Mouse (Mus musculus): Measurements from ENCODE around the gene Ifi214. TPM values are rescaled to one million over a fixed set of nuclear protein-coding genes. Genes with fewer than 3 reads are reported as not detected.

The Ifi214 gene
- polyA plus RNA-seq, 1 experiment from 2014 or later, result not detected

Small RNA genes lying within 50 kb of the gene (microRNA-seq; reads per million reads assigned to microRNA genes)
- not detected for gene Gm44481

Other genes starting within 250 kb of the Ifi214 start
- gene Ackr1, start 202.2 kb downstream of the Ifi214 start, polyA plus RNA-seq (2015; fragmentation: Nextera tagmentation; extraction: Ambion mirVana), result 15.1 and 16.8 TPM in 2 replicates
- gene Aim2, start 185.1 kb downstream of the Ifi214 start, polyA plus RNA-seq (2015; fragmentation: Nextera tagmentation; extraction: Ambion mirVana), result 1.9 and 2.1 TPM in 2 replicates
- gene Cadm3, start 168.3 kb downstream of the Ifi214 start, polyA plus RNA-seq (2015; fragmentation: Nextera tagmentation; extraction: Ambion mirVana), result 50.0 and 52.9 TPM in 2 replicates
- not detected in 2 replicates for gene Ifi206, start 44.9 kb downstream of the Ifi214 start, polyA plus RNA-seq (2015; fragmentation: Nextera tagmentation; extraction: Ambion mirVana)
- not detected in 2 replicates for gene Ifi213, start 63.3 kb upstream of the Ifi214 start, polyA plus RNA-seq (2015; fragmentation: Nextera tagmentation; extraction: Ambion mirVana)
- not detected in 2 replicates for gene Ifi209, start 95.0 kb upstream of the Ifi214 start, polyA plus RNA-seq (2015; fragmentation: Nextera tagmentation; extraction: Ambion mirVana)
- gene Ifi208, start 137.7 kb upstream of the Ifi214 start, polyA plus RNA-seq (2015; fragmentation: Nextera tagmentation; extraction: Ambion mirVana), result not detected in 2 replicates
- gene Ifi207, start 205.8 kb upstream of the Ifi214 start, polyA plus RNA-seq (2015; fragmentation: Nextera tagmentation; extraction: Ambion mirVana), result 0.27 and 0.39 TPM in 2 replicates
- gene Ifi204, start 231.0 kb upstream of the Ifi214 start, polyA plus RNA-seq (2015; fragmentation: Nextera tagmentation; extraction: Ambion mirVana), result 0.88 and 1.0 TPM in 2 replicates

Measured in hindbrain, embryonic 13.5 days (tissue).